Mouse (Mus musculus) embryonic facial prominence, embryonic 11.5 days (tissue): ENCODE measurements around the gene Hecw1. TPM values are rescaled to one million over a fixed set of nuclear protein-coding genes. Genes with fewer than 3 reads are reported as not detected.

Source experiments
- ATAC-seq: fragments of 200-750 bp; cut with Nextera tagmentation; replicated peaks from 2 replicates; pipeline ENCODE4 v1.8.0; 2017; ENCODE audit warnings: low read depth; ENCODE audit not compliant: insufficient number of reproducible peaks, low FRiP score, low TSS enrichment
- DNase-seq: peaks from one replicate; pipeline ENCODE4 v3.0.0-alpha.2; 2015; ENCODE audit warnings: low spot score
- H3K27ac ChIP-seq: fragments of 300-500 bp; sonication (generic); replicated peaks from 2 replicates; pipeline ENCODE4 v1.5.1; 2014; ENCODE audit warnings: mild to moderate bottlenecking, low read depth, low read length, control low read depth
- H3K27me3 ChIP-seq: fragments of 300-500 bp; sonication (generic); 2 replicates; pipeline ENCODE4 v1.6.1; 2014; ENCODE audit warnings: mild to moderate bottlenecking, low read length, moderate library complexity, mixed read lengths; ENCODE audit not compliant: control insufficient read depth, insufficient read depth
- H3K36me3 ChIP-seq: fragments of 300-500 bp; sonication (generic); replicated peaks from 2 replicates; pipeline ENCODE4 v1.6.1; 2014; ENCODE audit warnings: low read depth, mild to moderate bottlenecking, low read length, moderate library complexity, mixed read lengths; ENCODE audit not compliant: control insufficient read depth, insufficient read depth
- H3K4me1 ChIP-seq: fragments of 300-500 bp; sonication (generic); 2 replicates; pipeline ENCODE4 v1.6.1; 2014; ENCODE audit warnings: low read length, mixed read lengths; ENCODE audit not compliant: control insufficient read depth, insufficient read depth
- H3K4me2 ChIP-seq: fragments of 300-500 bp; sonication (generic); 2 replicates; pipeline ENCODE4 v1.6.1; 2014; ENCODE audit warnings: low read depth, mild to moderate bottlenecking, control low read depth, low read length, moderate library complexity
- H3K4me3 ChIP-seq: fragments of 300-500 bp; sonication (generic); 2 replicates; pipeline ENCODE4 v1.5.1; 2014; ENCODE audit warnings: low read depth, low read length, control low read depth
- H3K9ac ChIP-seq: fragments of 300-500 bp; sonication (generic); replicated peaks from 2 replicates; pipeline ENCODE4 v1.6.1; 2014; ENCODE audit warnings: mild to moderate bottlenecking, control low read depth, low read length
- H3K9me3 ChIP-seq: fragments of 300-500 bp; sonication (generic); replicated peaks from 2 replicates; pipeline ENCODE4 v1.6.1; 2016; ENCODE audit warnings: mild to moderate bottlenecking, low read length, inconsistent platforms, mixed read lengths; ENCODE audit not compliant: control insufficient read depth
- WGBS: fragments of 180-500 bp; shearing (Covaris S2); extraction: QIAGEN DNeasy Blood & Tissue Kit; methylation state at CpG from one replicate; pipeline ENCODE4 v1.1.7; 2014; 5-methylcytosine and 5-hydroxymethylcytosine counted together
- polyA plus RNA-seq: library from polyadenylated mRNA; unstranded; fragments of >200 nt; fragmentation: Nextera tagmentation; extraction: Ambion mirVana; gene quantifications from 2 replicates; pipeline ENCODE4 v1.2.1, GENCODE M21; 2014

The Hecw1 gene
- polyA plus RNA-seq, 1 experiment from 2014 or later = 2.8 TPM

GRCm38 (mm10) chr13:14245946-14246345 lies 277.1 kb downstream of the Hecw1 start:
- Histone ChIP-seq H3K4me2 (no peak overlapping the region), H3K27ac (no peak overlapping the region), H3K9ac (no peak overlapping the region), H3K36me3 (no peaks in the 10 kb centered on the region), H3K4me3 (no peak overlapping the region), H3K27me3 (no peaks in the 10 kb centered on the region), H3K4me1 (no peaks in the 10 kb centered on the region), H3K9me3 (no peaks in the 10 kb centered on the region)
- ATAC-seq = no peak
- WGBS = 50% methylated on average over 2 of the region's 2 CpGs
- no peak for DNase-seq

GRCm38 (mm10) chr13:14179669-14180068 lies 343.4 kb downstream of the Hecw1 start:
- Histone ChIP-seq H3K4me1 (no peaks in the 10 kb centered on the region), H3K4me2 (no peak overlapping the region), H3K36me3 (no peaks in the 10 kb centered on the region), H3K27ac (no peak overlapping the region), H3K9ac (no peak overlapping the region), H3K4me3 (no peak overlapping the region), H3K27me3 (no peaks in the 10 kb centered on the region), H3K9me3 (no peaks in the 10 kb centered on the region)
- 92% methylated on average over 3 of the region's 3 CpGs for WGBS
- DNase-seq = no peak
- ATAC-seq = no peak

- H3K4me1 ChIP-seq = no peaks in the 10 kb centered on the region
- no peaks in the 10 kb centered on the region for H3K9me3 ChIP-seq
- ATAC-seq (no peak), DNase-seq (no peak)
- H3K27ac ChIP-seq = no peak overlapping the region
- no peak overlapping the region for H3K4me3 ChIP-seq
- no peaks in the 10 kb centered on the region for H3K27me3 ChIP-seq
- no peak overlapping the region for H3K9ac ChIP-seq
- WGBS = 95% methylated on average over 1 of the region's 1 CpGs
- H3K4me2 ChIP-seq = no peak overlapping the region
- H3K36me3 ChIP-seq = no peaks in the 10 kb centered on the region
Measured at GRCm38 (mm10) chr13:14177989-14178388, 345.0 kb downstream of the Hecw1 start.

Other genes starting within 250 kb of the Hecw1 start
- 128 and 133 TPM in 2 replicates for gene Mrpl32, start 89.9 kb upstream of the Hecw1 start, polyA plus RNA-seq
- gene Psma2, start 90.0 kb upstream of the Hecw1 start, polyA plus RNA-seq = 243 and 244 TPM in 2 replicates
- gene AW209491, start 106.9 kb upstream of the Hecw1 start, polyA plus RNA-seq = 35.3 and 38.5 TPM in 2 replicates